ENCODE assay signal across 7 mouse cellular contexts in the genomic region with DNA sequence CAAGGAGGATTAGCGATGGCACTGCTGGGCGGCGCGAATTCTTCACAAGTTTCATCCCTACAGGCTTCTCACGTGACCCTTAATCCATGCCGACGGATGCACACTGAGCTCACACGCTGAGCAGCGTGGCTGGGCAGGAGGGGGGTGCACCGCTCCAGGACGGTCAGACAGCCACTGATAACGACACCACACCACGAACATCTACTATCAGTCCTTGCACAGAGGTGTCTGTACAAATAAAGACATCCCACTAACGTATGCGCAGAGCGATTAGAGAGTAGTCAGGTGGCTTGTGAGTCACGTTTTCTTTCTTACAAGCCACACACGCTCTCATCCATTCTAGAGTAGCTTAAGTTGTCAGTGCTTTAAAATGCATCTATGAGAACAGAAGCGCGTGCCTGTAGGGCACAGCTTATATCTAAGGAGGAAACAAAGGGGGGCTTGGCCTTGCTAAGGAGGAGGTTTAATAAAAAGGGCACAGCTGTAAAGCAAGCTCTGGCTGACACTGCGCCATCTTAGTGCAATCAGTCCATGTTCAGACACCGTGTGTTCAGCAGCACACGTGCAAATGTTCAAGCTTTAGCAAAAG. TPM values are rescaled to one million over a fixed set of nuclear protein-coding genes. Genes with fewer than 3 reads are reported as not detected.
DNase-seq lines count a peak whose midpoint lies in the region; ATAC-seq lines count a peak whose summit lies in the region.

No protein-coding gene starts in this region.

- H3K4me3 ChIP-seq in hindbrain, embryonic 13.5 days = peak overlapping the region; percentile 27
- peak overlapping the region; percentile 29 for H3K4me3 ChIP-seq in midbrain, embryonic 12.5 days

- 18% methylated on average over 23 of the region's 23 CpGs for WGBS in hindbrain, embryonic 13.5 days
- WGBS in midbrain, embryonic 12.5 days = 3% methylated on average over 23 of the region's 23 CpGs

- H3K36me3 ChIP-seq in hindbrain, embryonic 13.5 days = peaks cover 51% of the 10 kb centered on the region
- H3K36me3 ChIP-seq in midbrain, embryonic 12.5 days = peaks cover 46% of the 10 kb centered on the region

- peak; percentile 89 for ATAC-seq in hindbrain, embryonic 13.5 days (ENCODE audit: low FRiP score)
- ATAC-seq in midbrain, embryonic 12.5 days (ENCODE audit: low FRiP score, low read depth) = peak; percentile 95

- DNase-seq in ES-CJ7 (ENCODE audit: low read depth, low spot score) = peak; percentile 53
- peak; percentile 36 for DNase-seq in c-Kit-negative CD71-positive TER-119-positive erythroid progenitor cells, embryonic 14.5 days (ENCODE audit: low read depth, low spot score)
- DNase-seq in right cerebral cortex, postnatal 25 days = no peak
- DNase-seq in adrenal gland, postnatal 25 days = no peak
- no peak for DNase-seq in kidney, adult 11 months

- no peaks in the 10 kb centered on the region for H3K27me3 ChIP-seq in hindbrain, embryonic 13.5 days
- no peaks in the 10 kb centered on the region for H3K27me3 ChIP-seq in midbrain, embryonic 12.5 days

- H3K4me2 ChIP-seq in hindbrain, embryonic 13.5 days = peak overlapping the region; percentile 52
- H3K4me2 ChIP-seq in midbrain, embryonic 12.5 days (replicated peaks) = peak overlapping the region; percentile 54

- H3K9ac ChIP-seq in hindbrain, embryonic 13.5 days = peak overlapping the region; percentile 43
- peak overlapping the region; percentile 34 for H3K9ac ChIP-seq in midbrain, embryonic 12.5 days (replicated peaks)

- no peaks in the 10 kb centered on the region for H3K9me3 ChIP-seq in hindbrain, embryonic 13.5 days
- H3K9me3 ChIP-seq in midbrain, embryonic 12.5 days = no peaks in the 10 kb centered on the region

- H3K4me1 ChIP-seq in hindbrain, embryonic 13.5 days (replicated peaks) = peaks cover 19% of the 10 kb centered on the region
- H3K4me1 ChIP-seq in midbrain, embryonic 12.5 days = peaks cover 19% of the 10 kb centered on the region

- peak overlapping the region; percentile 82 for H3K27ac ChIP-seq in hindbrain, embryonic 13.5 days
- H3K27ac ChIP-seq in midbrain, embryonic 12.5 days (replicated peaks) = peak overlapping the region; percentile 70

RNA-seq across cellular contexts. Expression of a gene that starts 17.5 kb away (rescaled TPM):
- polyA plus RNA-seq in hindbrain, embryonic 13.5 days (2015; fragmentation: Nextera tagmentation; extraction: Ambion mirVana) = 34.3 and 34.6 TPM in 2 replicates
- 37.4 and 38.6 TPM in 2 replicates for polyA plus RNA-seq in midbrain, embryonic 12.5 days (2016; fragmentation: Nextera tagmentation; extraction: Ambion mirVana)
- total RNA-seq in adrenal gland, postnatal 25 days (2021) = 46.7 and 47.1 TPM in 2 replicates

RNA-seq across cellular contexts. Expression of a gene that starts 57.0 kb away (rescaled TPM):
- polyA plus RNA-seq in hindbrain, embryonic 13.5 days (2015; fragmentation: Nextera tagmentation; extraction: Ambion mirVana) = 26.7 and 29.5 TPM in 2 replicates
- polyA plus RNA-seq in midbrain, embryonic 12.5 days (2016; fragmentation: Nextera tagmentation; extraction: Ambion mirVana) = 48.6 and 52.3 TPM in 2 replicates
- total RNA-seq in adrenal gland, postnatal 25 days (2021) = 83.7 and 83.9 TPM in 2 replicates

Comparison
In these comparisons a context has a peak if more than half of its experiments do, and no peak if none do; other contexts are left out.
1. DNase-seq: peak in ES-CJ7 (single experiment) and c-Kit-negative CD71-positive TER-119-positive erythroid progenitor cells, embryonic 14.5 days (single experiment); none in right cerebral cortex, postnatal 25 days (single experiment), adrenal gland, postnatal 25 days (single experiment) and kidney, adult 11 months (single experiment).